In the genomic region with DNA sequence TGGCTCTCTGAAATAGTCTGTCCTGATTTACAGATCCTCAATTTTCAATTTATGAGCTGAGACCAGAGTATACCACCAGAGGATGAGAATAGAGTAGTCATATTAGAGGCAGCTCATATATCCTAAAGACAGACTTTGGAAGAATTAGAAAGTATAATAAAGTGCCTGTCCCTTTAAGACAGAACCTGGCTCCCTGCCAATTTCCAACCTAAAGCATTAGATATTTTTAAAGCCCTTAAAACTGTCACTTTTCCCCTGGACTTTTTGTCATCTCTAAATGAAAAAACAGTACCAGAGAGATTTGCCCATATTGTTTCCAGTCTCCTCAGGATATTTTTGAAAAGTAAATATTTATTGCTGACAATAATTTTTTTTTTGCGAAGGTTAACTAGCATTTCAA, we compare ENCODE assay signal across 20 mouse cellular contexts.
DNase-seq lines count a peak whose midpoint lies in the region; ATAC-seq and TF ChIP-seq lines count a peak whose summit lies in the region.
"Had no signal": no experiment of that assay in that cellular context is flagged by ENCODE, and none has a peak within 500 bp of the region (broad histone marks: within the 10 kb centered on the region; RNA-seq: fewer than 3 reads in every experiment).

No protein-coding gene starts in this region.

- no peak overlapping the region for H3K9ac ChIP-seq in embryonic facial prominence, embryonic 11.5 days (replicated peaks; ENCODE audit: low read length)
- no peak overlapping the region for H3K9ac ChIP-seq in hindbrain, postnatal 0 days (replicated peaks; ENCODE audit: low read length)
- no peak overlapping the region for H3K9ac ChIP-seq in hindbrain, embryonic 16.5 days (ENCODE audit: low read depth, low read length)
- H3K9ac ChIP-seq in lung, embryonic 14.5 days = no peak overlapping the region
- H3K9ac ChIP-seq: embryonic facial prominence, embryonic 15.5 days; heart, embryonic 15.5 days; limb, embryonic 12.5 days; liver, embryonic 13.5 days; midbrain, embryonic 15.5 days; stomach, embryonic 15.5 days had no signal

- H3K36me3 ChIP-seq in embryonic facial prominence, embryonic 11.5 days (replicated peaks; ENCODE audit: control insufficient read depth, insufficient read depth, low read depth, low read length) = no peaks in the 10 kb centered on the region
- no peaks in the 10 kb centered on the region for H3K36me3 ChIP-seq in embryonic facial prominence, embryonic 10.5 days (replicated peaks)
- no peaks in the 10 kb centered on the region for H3K36me3 ChIP-seq in hindbrain, postnatal 0 days (ENCODE audit: insufficient read depth, low read length)
- H3K36me3 ChIP-seq in hindbrain, embryonic 16.5 days (ENCODE audit: control insufficient read depth, insufficient read depth, low read length) = no peaks in the 10 kb centered on the region
- H3K36me3 ChIP-seq in lung, embryonic 14.5 days (ENCODE audit: insufficient read depth) = no peaks in the 10 kb centered on the region
- H3K36me3 ChIP-seq: embryonic facial prominence, embryonic 15.5 days; heart, embryonic 15.5 days; hindbrain, embryonic 10.5 days; limb, embryonic 12.5 days; liver, embryonic 13.5 days; midbrain, embryonic 15.5 days; stomach, embryonic 15.5 days had no signal

- 69% methylated on average over 1 of the region's 1 CpGs for WGBS in embryonic facial prominence, embryonic 11.5 days
- 68% methylated on average over 1 of the region's 1 CpGs for WGBS in embryonic facial prominence, embryonic 10.5 days
- 76% methylated on average over 1 of the region's 1 CpGs for WGBS in hindbrain, postnatal 0 days
- WGBS in hindbrain, embryonic 16.5 days = 61% methylated on average over 1 of the region's 1 CpGs
- WGBS in lung, embryonic 14.5 days = 33% methylated on average over 1 of the region's 1 CpGs

- no peaks in the 10 kb centered on the region for H3K4me1 ChIP-seq in embryonic facial prominence, embryonic 11.5 days (ENCODE audit: control insufficient read depth, insufficient read depth, low read length)
- peaks cover 19% of the 10 kb centered on the region for H3K4me1 ChIP-seq in embryonic facial prominence, embryonic 10.5 days
- H3K4me1 ChIP-seq in hindbrain, postnatal 0 days (ENCODE audit: insufficient read depth, low read length) = no peaks in the 10 kb centered on the region
- H3K4me1 ChIP-seq in hindbrain, embryonic 16.5 days (ENCODE audit: control insufficient read depth, insufficient read depth, low read depth, low read length) = no peaks in the 10 kb centered on the region
- H3K4me1 ChIP-seq in lung, embryonic 14.5 days (ENCODE audit: insufficient read depth) = no peaks in the 10 kb centered on the region
- H3K4me1 ChIP-seq: embryonic facial prominence, embryonic 15.5 days; heart, embryonic 15.5 days; liver, embryonic 13.5 days; midbrain, embryonic 15.5 days; stomach, embryonic 15.5 days had no signal

- H3K9me3 ChIP-seq in embryonic facial prominence, embryonic 11.5 days (replicated peaks; ENCODE audit: control insufficient read depth, low read length) = no peaks in the 10 kb centered on the region
- H3K9me3 ChIP-seq in embryonic facial prominence, embryonic 10.5 days = no peaks in the 10 kb centered on the region
- H3K9me3 ChIP-seq in hindbrain, postnatal 0 days (ENCODE audit: low read length) = no peaks in the 10 kb centered on the region
- no peaks in the 10 kb centered on the region for H3K9me3 ChIP-seq in hindbrain, embryonic 16.5 days (ENCODE audit: control insufficient read depth, low read length)
- H3K9me3 ChIP-seq in lung, embryonic 14.5 days (ENCODE audit: low read depth, low read length) = no peaks in the 10 kb centered on the region
- H3K9me3 ChIP-seq: embryonic facial prominence, embryonic 15.5 days; heart, embryonic 15.5 days; hindbrain, embryonic 10.5 days; limb, embryonic 12.5 days; liver, embryonic 13.5 days; midbrain, embryonic 15.5 days; stomach, embryonic 15.5 days had no signal

- no peak overlapping the region for H3K27ac ChIP-seq in embryonic facial prominence, embryonic 11.5 days (replicated peaks; ENCODE audit: low read depth, low read length)
- no peak overlapping the region for H3K27ac ChIP-seq in embryonic facial prominence, embryonic 10.5 days (replicated peaks)
- H3K27ac ChIP-seq in hindbrain, postnatal 0 days = no peak overlapping the region
- H3K27ac ChIP-seq in hindbrain, embryonic 16.5 days (ENCODE audit: low read depth, low read length) = no peak overlapping the region
- H3K27ac ChIP-seq in lung, embryonic 14.5 days (ENCODE audit: low read depth) = no peak overlapping the region
- H3K27ac ChIP-seq: embryonic facial prominence, embryonic 15.5 days; heart, embryonic 15.5 days; hindbrain, embryonic 10.5 days; limb, embryonic 12.5 days; liver, embryonic 13.5 days; midbrain, embryonic 15.5 days; stomach, embryonic 15.5 days had no signal

- peak; percentile 61 for DNase-seq in embryonic facial prominence, embryonic 11.5 days (ENCODE audit: low spot score)
- no peak for DNase-seq in embryonic facial prominence, embryonic 10.5 days (ENCODE audit: low spot score)
- peak; percentile 31 for DNase-seq in hindbrain, postnatal 0 days (ENCODE audit: low spot score)
- peak; percentile 82 for DNase-seq in lung, embryonic 14.5 days
- no peak for DNase-seq in lung, adult 18-20 months
- peak; percentile 47 for DNase-seq in brain, embryonic 14.5 days (ENCODE audit: low read depth)
- DNase-seq in urinary bladder, postnatal 14 days (ENCODE audit: low spot score) = no peak
- DNase-seq: cerebellum, adult 8-10 months; layer of hippocampus, adult 9-11 months; liver, embryonic 13.5 days; thymus, adult 18-20 months; thymus, postnatal 4 days had no signal

- no peak for ATAC-seq in embryonic facial prominence, embryonic 11.5 days (replicated peaks; ENCODE audit: insufficient number of reproducible peaks, low FRiP score, low TSS enrichment, low read depth)
- ATAC-seq in hindbrain, postnatal 0 days = no peak
- ATAC-seq in hindbrain, embryonic 16.5 days = no peak
- no peak for ATAC-seq in lung, embryonic 14.5 days (ENCODE audit: insufficient read depth)
- ATAC-seq: midbrain, embryonic 15.5 days had no signal

- TF ChIP-seq CTCF in hindbrain, postnatal 0 days (IDR thresholded peaks at IDR 0.05; ENCODE audit: low read depth) = no peak
- no peak for TF ChIP-seq CTCF in lung, embryonic 14.5 days (IDR thresholded peaks at IDR 0.05; ENCODE audit: low read depth)
- no peak for TF ChIP-seq CTCF in brain, embryonic 14.5 days (IDR thresholded peaks at IDR 0.05; ENCODE audit: borderline replicate concordance, extremely low read depth, insufficient read depth, insufficient read length)

- H3K4me2 ChIP-seq in embryonic facial prominence, embryonic 11.5 days (ENCODE audit: low read depth, low read length) = no peak overlapping the region
- H3K4me2 ChIP-seq in hindbrain, postnatal 0 days (ENCODE audit: low read depth, low read length) = no peak overlapping the region
- H3K4me2 ChIP-seq in hindbrain, embryonic 16.5 days (ENCODE audit: low read length) = no peak overlapping the region
- H3K4me2 ChIP-seq in lung, embryonic 14.5 days = no peak overlapping the region
- H3K4me2 ChIP-seq: embryonic facial prominence, embryonic 15.5 days; heart, embryonic 15.5 days; limb, embryonic 12.5 days; liver, embryonic 13.5 days; midbrain, embryonic 15.5 days; stomach, embryonic 15.5 days had no signal

- no peaks in the 10 kb centered on the region for H3K27me3 ChIP-seq in embryonic facial prominence, embryonic 11.5 days (ENCODE audit: control insufficient read depth, insufficient read depth, low read length)
- H3K27me3 ChIP-seq in embryonic facial prominence, embryonic 10.5 days (replicated peaks; ENCODE audit: low read depth, poor library complexity, severe bottlenecking) = no peaks in the 10 kb centered on the region
- H3K27me3 ChIP-seq in hindbrain, postnatal 0 days (ENCODE audit: insufficient read depth, low read length) = no peaks in the 10 kb centered on the region
- H3K27me3 ChIP-seq in hindbrain, embryonic 16.5 days (replicated peaks; ENCODE audit: control insufficient read depth, insufficient read depth, low read length) = no peaks in the 10 kb centered on the region
- H3K27me3 ChIP-seq in lung, embryonic 14.5 days (ENCODE audit: insufficient read depth, low read length) = no peaks in the 10 kb centered on the region
- H3K27me3 ChIP-seq: CH12.LX; heart, embryonic 15.5 days; liver, embryonic 13.5 days; midbrain, embryonic 15.5 days; stomach, embryonic 15.5 days had no signal

- TF ChIP-seq POLR2A in brain, embryonic 14.5 days (IDR thresholded peaks at IDR 0.05; ENCODE audit: borderline replicate concordance, extremely low read depth, insufficient read depth, insufficient read length, poor library complexity, severe bottlenecking) = no peak

- H3K4me3 ChIP-seq in embryonic facial prominence, embryonic 11.5 days (ENCODE audit: low read depth, low read length) = no peak overlapping the region
- H3K4me3 ChIP-seq in embryonic facial prominence, embryonic 10.5 days = no peak overlapping the region
- H3K4me3 ChIP-seq in hindbrain, postnatal 0 days (ENCODE audit: low read length) = no peak overlapping the region
- H3K4me3 ChIP-seq in hindbrain, embryonic 16.5 days (ENCODE audit: low read length) = no peak overlapping the region
- H3K4me3 ChIP-seq in lung, embryonic 14.5 days (ENCODE audit: low read depth, low read length) = no peak overlapping the region
- H3K4me3 ChIP-seq: embryonic facial prominence, embryonic 15.5 days; heart, embryonic 15.5 days; hindbrain, embryonic 10.5 days; limb, embryonic 12.5 days; liver, embryonic 13.5 days; midbrain, embryonic 15.5 days; stomach, embryonic 15.5 days had no signal

Comparison
In these comparisons a context has a peak if more than half of its experiments do, and no peak if none do; other contexts are left out.
1. DNase-seq: peak in embryonic facial prominence, embryonic 11.5 days (single experiment), hindbrain, postnatal 0 days (single experiment), lung, embryonic 14.5 days (single experiment) and brain, embryonic 14.5 days (single experiment); none in embryonic facial prominence, embryonic 10.5 days (single experiment), lung, adult 18-20 months (0 of 2) and urinary bladder, postnatal 14 days (single experiment).